Mouse (Mus musculus): ENCODE results near the gene Stxbp2.

The Stxbp2 gene

DNA sequence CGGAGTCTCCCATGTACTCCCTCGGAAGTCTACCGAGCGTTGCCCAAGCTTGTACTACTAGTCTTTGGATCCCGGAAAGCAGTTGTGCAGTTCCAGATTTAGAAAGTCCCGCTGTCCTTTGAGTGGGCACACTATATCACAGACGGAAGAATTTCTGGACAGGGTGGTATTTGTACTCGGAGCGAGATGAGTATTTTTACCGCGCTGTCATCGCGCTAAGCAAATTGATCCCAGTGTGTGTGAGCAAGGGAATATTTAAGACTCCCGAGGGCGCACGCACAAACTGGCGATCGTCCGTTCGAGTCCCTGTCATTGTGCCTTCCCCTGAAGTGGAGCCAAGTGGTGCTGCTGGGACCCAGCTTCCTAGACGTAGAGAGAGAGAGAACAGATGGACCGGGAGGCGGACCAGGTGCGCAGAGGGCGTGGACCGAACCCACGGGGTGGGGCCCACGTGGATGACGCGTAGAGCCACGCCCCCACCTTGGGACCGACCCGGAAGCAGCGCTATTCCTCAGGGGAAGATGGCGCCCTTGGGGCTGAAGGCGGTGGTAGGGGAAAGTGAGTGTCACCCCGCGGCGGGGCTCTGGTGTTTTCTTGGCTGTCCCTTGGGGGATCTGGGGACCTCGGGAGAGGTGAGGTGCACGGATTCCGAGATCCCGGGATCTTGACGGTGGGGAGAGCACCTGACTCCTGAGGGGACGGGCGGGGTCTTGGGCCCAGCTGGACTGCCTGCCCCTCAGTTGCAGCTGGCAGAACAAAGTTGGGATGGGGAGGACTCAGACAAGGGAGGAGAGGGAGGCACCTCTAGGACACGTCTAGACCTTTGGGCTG is at the start of gene Stxbp2:
Stxbp2 (plus strand) TSS at position 309 of the 831 bp plus-strand sequence.
- DNase-seq (ENCODE audit: low read depth, low spot score), result peak; percentile 89

- DNase-seq (ENCODE audit: low read depth, low spot score), result peak; percentile 69
Measured at GRCm38 (mm10) chr8:3581961-3582360, 48.8 kb upstream of the Stxbp2 start.

DNA sequence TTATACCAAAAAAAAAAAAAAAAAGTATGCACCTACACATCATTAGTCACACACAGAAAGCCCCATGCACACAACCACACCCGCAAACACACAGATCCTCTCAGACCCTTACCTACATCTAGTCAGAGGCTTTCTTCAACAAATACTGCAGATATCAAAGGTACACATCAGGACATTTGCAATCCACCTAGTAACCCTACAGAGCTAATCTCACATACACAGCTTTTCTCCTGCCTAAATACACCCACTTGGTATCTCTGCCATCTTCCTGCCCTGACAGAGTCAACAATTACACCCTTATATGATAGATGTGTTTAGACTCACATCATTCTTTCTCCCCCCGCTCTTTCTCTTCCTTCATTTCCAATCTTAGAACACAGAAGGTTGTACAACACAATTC is 44.3 kb upstream of the Stxbp2 start:
- DNase-seq (ENCODE audit: low read depth, low spot score), result no peak

GRCm38 (mm10) chr8:3586993-3587390 is 43.8 kb upstream of the Stxbp2 start, which contains the start of gene Camsap3:
Gene Camsap3 (plus strand): TSS chr8:3587293.
- no peak for DNase-seq (ENCODE audit: low read depth, low spot score)

DNA sequence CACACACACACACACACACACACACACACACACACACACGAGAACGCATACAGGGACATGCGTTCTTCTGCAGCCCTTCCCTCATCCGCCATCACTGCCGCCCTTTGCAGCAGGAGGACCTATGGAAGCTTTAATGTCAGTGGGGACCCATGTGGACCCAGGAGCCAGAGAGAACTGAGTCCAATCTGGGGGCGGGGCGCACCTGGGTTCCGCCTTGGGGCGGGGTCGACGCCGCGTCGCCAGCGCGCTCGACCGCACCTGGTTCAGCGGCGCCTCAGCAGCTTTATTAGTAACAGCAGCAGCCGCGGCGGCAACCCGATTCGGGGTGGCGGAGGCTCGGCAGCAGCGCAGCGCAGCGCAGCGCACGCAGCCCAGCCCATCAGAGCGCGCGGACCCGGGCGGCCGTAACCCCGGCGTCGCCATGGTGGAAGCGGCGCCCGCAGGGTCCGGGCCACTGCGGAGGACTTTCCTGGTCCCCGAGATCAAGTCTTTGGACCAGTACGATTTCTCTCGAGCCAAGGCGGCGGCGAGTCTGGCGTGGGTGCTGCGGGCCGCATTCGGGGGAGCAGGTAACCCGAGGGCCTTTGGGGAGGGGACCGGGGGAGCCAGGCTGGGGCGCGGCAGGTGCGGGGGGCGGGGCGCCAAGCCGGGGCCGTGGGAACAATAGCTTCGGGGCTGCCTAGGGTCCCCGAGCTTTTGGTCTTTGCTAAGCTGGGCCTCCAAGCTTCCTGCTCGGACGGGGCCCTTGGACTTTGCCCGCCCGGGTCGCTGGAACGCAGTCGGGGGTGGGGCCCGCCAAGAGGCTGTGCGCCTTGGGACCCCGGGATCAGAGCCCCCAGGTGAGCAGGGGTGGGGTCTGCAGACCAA is 43.1 kb upstream of the Stxbp2 start:
- DNase-seq (ENCODE audit: low read depth, low spot score), result peak; percentile 83

- no peak for DNase-seq (ENCODE audit: low read depth, low spot score)
Measured at GRCm38 (mm10) chr8:3588258-3588633, 42.5 kb upstream of the Stxbp2 start.

DNA sequence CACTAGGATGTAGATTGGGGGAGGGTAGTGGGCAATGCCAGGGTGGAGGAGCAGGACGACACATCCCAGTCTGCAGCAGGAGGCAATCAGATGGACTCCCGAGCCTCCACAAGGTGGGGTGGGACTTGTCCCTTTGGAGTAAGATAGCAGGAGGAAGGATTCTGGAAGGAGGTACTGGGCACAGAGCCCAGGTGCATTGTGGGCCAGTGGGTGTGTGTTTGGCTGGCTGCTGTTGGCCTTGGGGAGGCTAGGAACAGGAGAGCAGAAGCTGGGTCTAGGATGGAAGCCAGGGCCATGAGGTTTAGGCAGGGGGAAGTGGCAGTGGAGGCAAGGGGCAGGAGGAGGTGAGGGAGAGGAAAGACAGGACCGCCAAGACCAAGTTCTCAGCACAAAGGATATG is 37.3 kb upstream of the Stxbp2 start:
- no peak for DNase-seq (ENCODE audit: low read depth, low spot score)

GRCm38 (mm10) chr8:3594466-3594865 is 36.3 kb upstream of the Stxbp2 start:
- DNase-seq (ENCODE audit: low read depth, low spot score), result no peak

- peak; percentile 82 for DNase-seq (ENCODE audit: low read depth, low spot score)
Measured at GRCm38 (mm10) chr8:3598054-3598453, 32.7 kb upstream of the Stxbp2 start.

GRCm38 (mm10) chr8:3599219-3599618 is 31.5 kb upstream of the Stxbp2 start:
- peak; percentile 75 for DNase-seq (ENCODE audit: low read depth, low spot score)

DNA sequence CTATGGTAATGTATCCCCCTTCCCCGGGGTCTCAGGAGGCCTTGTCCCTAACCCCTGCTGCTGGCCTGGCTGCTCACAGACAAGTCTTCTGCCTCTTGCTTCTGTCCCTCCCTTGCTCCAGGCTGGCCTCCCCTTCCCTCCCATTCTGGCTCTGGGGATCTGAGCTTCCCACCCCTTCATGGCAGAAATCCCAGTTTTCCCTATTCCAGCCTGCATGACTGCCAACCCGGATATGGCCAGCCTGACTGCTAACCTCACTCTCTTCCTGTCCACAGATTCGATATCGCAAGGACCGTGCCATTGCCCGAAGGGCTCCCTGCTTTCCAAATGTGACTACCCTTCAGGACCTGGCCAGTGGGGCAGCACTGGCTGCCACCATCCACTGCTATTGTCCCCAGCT is 30.4 kb upstream of the Stxbp2 start:
- DNase-seq (ENCODE audit: low read depth, low spot score), result no peak

DNA sequence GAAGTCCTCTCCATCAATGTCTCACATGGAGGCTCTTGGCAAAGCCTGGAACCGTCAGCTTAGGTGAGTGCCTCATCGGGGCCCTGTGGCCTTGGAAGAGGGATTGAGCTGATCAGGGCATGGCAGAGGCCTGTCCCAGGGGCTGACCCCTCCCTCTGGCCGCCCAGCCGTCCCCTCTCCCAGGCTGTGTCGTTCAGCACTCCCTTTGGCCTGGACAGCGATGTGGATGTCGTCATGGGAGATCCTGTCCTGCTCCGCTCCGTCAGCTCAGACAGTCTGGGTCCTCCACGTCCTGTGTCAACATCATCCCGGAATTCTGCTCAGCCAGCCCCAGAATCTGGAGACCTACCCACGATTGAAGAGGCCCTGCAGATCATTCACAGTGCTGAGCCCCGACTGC is 27.3 kb upstream of the Stxbp2 start:
- no peak for DNase-seq (ENCODE audit: low read depth, low spot score)

DNA sequence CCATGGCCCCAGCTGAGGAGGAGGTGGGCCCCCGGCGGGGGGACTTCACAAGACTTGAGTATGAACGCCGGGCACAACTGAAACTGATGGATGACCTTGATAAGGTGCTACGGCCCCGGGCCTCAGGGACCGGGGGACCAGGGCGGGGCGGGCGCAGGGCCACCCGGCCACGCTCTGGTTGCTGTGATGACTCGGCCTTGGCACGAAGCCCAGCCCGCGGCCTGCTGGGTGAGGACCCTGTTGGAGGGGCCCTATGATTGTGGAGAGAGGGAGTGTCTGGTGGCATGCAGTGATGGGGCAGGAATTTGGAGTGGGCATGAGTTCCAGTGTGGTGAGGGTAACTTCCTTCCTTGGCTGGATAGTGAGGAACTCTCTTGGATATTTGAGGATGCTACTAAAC is 24.2 kb upstream of the Stxbp2 start:
- DNase-seq (ENCODE audit: low read depth, low spot score), result no peak

- DNase-seq (ENCODE audit: low read depth, low spot score), result no peak
Measured at GRCm38 (mm10) chr8:3607822-3608221, 22.9 kb upstream of the Stxbp2 start.

DNA sequence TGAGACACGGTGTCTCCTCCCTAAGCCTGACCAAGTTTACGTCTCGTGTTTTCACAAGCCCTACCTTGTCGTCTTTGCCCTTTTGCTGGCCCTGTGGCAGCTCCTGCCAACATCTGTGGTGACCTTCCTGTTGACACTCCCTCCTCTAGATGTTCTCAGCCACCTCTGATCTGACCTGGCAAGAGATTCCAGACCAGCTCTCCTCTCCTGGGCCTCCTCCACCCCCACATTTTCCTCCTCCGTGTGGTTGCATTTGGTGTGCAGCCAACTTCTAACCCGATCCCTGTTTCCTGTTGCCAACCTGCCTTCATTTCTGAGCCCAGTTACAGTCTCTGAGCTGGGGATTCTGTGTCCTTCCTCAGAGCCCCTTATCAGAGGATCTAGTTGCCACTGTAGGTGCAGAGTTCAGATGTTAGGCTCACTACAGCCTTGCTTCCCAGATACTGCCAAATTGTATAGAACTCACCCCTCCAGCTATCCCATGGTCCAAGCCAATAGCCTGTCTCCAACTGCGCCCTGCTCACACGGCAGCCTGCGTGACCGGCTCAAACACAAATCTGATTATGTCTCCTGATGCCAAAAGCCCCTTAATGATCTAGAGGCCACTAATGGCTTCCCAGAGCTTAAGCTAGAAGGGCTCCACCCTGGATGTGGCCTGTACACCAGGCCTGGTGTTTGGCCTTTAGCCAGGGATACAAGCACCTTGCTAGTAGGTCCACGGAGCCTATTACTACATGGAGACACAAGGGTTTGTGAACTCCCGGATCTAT is 21.5 kb upstream of the Stxbp2 start:
- DNase-seq (ENCODE audit: low read depth, low spot score), result no peak

DNA sequence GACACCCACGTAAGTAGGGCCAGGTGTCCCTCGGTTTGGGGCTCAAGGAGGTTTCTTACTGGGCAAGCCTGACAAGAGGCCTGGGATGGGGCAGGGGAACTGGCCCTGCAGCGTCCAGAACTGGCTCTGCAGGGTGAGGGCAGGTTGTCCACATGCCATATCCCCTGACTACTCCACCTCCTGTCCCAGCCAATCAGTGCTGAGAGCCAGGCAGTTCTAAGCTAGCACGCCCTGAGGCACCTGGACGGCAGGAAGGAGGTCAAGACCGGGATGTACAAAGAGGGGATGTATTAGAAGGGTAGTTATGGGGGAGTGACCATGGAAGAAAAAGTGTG is 21.0 kb upstream of the Stxbp2 start:
- DNase-seq (ENCODE audit: low read depth, low spot score), result no peak

DNA sequence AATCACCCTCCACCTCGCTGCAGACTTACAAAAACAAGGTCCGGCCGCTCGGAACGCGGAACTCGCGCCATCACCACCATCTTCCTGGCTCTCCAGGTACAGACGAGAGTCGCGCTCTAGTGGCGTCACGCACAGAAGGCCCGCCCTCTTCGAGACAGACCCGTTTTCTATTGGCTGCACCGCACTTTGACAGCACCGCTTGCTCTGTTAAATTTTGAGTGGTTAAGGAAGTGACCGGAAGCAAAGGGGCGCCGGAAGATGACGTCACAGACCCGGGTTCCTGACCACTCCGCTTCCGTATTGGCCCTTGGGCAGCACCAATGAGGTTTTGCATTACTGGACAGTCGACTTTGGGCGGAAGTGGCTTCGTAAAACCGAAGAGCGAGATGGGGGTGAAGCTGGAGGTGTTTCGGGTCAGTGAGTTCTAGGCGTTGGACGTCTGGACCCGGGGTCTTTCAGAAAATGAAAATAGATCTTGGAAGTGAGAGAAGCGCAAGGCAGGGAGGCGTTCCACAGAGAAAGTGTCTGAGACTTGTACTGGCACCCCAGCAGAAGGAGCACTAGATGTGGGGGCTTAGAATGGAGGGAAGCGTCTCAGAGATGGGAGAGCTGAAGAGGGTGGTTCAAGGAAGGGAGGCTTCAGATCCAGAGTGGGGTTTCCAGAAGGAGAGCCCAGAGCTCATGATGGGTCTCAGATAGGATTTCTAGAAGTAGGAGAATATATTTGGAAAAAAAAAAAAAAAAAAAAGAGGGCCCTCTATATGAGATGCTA is 9.4 kb upstream of the Stxbp2 start, which contains the start of the genes Xab2 and Pet100:
Xab2 (minus strand) TSS at position 118 of the 772 bp plus-strand sequence.
Pet100 (plus strand) TSS at position 350 of the 772 bp plus-strand sequence.
- DNase-seq (ENCODE audit: low read depth, low spot score), result peak; percentile 100

DNA sequence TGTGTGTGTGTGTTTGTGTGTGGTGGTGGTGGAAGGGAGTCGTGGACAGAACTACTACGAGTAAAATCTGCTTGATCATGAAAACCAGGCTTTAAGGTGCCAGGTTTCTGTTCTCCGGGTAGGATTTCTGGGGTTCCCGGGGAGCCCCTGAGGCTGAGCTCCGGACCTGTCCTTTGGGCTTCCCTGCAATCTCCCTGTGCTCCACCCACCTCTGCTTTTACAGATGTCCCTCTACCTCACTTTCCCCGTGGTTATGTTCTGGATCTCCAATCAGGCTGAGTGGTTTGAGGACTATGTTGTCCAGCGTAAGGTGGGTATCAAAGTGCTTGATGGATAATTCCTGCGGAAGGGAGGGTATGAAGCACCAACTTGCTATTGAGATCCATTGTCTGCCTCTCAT is 8.6 kb upstream of the Stxbp2 start:
- no peak for DNase-seq (ENCODE audit: low read depth, low spot score)

GRCm38 (mm10) chr8:3625445-3625844 is 5.3 kb upstream of the Stxbp2 start, which contains the start of gene Pcp2:
Gene Pcp2 (minus strand): TSS chr8:3625545.
- no peak for DNase-seq (ENCODE audit: low read depth, low spot score)

DNA sequence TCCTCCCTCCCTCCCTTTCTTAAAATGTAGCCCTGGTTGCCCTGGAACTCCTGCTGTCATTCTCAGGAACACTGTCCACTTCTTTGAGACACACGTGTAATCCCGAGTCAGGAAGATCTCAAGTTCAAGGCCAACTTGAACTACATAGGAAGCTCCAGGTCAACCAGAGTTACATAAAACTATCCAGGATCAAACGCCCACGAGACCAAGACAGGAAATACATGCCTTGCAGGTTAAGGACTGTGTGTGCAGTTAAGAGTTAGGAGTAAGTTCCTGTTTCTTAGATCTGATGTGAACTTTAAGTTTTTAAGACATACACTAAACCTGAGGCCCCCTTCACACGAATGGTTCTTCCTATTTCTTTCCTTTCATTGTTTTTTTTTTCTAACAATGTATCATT is 3.8 kb upstream of the Stxbp2 start:
- DNase-seq (ENCODE audit: low read depth, low spot score), result no peak

GRCm38 (mm10) chr8:3628014-3628413 is 2.7 kb upstream of the Stxbp2 start:
- DNase-seq (ENCODE audit: low read depth, low spot score), result peak; percentile 89
